Mouse (Mus musculus): ENCODE data around the gene Pllp. TPM values are rescaled to one million over a fixed set of nuclear protein-coding genes. Genes with fewer than 3 reads are reported as not detected.

Gene Pllp
- 10 to 100 TPM; 29.6 to 61.0 (median 49.6) TPM for total RNA-seq (2022)

DNA sequence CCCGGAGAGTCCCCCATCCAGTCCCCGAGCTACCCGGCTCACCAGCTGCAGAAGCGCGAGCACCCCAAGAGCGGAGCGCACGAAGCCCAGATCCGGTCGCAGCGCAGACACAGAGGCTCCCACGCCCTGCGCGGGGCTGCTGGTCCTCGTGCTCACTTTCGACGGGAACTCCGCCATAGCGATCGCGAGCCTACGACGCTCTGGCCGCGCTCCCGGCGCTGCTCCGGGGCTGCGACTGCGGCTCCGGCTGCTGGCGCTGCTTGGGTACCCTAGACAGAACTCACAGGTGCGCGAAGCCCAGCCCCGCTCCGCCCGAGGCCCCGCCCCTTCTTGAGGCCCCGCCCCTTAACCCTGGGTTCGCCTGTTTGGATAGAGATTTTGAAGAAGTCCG lies at the start of gene Pllp:
TSS of gene Pllp (minus strand) at position 285 of the 391 bp plus-strand sequence.
- DNase-seq (ENCODE audit: low spot score in 2 of 2), result no peak

DNA sequence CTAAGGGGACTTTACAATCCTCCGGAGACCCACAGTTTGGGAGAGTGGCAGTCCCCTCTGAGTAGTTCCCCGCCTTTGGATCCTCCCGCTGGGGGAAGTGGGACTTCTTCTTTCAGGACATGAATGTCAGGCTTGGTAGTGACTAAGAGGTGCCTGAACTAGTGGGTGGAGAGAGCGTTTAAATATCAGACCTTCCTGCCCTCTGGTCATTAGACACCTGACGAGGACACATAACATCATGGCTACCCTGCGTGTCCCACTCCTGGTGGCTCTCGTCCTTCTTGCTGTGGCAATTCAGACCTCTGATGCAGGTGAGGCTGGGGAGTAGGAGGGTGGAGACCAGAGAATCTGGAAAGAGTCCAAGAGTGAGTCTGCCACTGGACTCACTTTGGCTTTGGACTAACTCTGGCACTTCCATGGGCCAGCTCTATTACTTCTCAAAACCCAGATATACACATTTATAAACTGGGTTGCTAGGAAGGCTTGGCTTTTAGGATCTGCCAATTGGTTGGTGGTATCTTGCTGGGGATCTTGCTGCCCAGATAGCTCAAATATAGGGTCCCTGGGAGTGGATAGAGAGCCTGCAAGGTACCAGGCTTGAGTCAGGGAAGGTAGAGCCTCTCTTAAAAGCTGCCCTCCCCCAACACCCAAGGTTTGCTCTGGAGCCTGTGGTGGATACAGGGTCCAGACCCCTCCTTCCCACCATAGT lies 49.6 kb upstream of the Pllp start, which contains the start of gene Ccl22:
TSS of gene Ccl22 (plus strand) at position 115 of the 709 bp plus-strand sequence.
- DNase-seq (ENCODE audit: low spot score in 2 of 2), result no peak

DNA sequence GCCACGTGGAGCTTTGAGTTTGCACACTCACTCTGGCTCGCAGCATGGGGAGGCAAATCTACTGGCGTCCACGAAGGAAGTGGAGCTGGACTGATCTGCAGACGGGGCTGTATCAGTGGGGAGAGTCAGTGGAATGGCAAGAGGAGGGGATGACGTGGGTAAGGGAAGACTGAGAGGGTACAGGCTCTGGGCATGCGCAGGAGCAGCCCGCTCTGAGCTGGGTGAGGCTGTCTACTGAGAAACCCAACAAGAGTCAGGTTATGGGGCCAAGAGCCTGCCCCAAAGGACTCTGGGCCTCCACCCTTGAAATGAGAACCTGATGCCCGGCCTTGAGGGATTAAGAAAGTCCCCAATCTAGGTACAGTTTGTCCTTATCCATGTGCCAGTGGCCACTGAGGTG lies 48.9 kb upstream of the Pllp start:
- no peak for DNase-seq (ENCODE audit: low spot score in 2 of 2)

DNA sequence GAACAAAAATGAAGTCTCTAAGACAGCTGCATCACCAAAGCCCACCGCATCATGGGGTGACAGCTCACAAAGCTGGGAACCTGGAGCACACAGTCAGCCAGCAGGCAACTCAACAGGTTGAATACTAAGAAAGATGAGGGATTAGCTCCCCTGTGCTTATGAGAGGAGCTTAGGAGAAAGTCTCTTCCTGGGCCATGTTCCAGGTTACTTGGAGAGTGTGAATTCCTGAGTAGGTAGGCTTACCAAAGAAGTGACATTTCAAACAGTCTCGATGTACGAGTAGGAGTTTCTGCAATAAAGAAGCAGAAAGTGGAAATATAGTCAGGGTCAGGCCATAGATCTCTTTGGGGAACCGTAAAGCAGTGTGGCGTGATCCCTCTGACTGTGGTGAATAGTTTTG lies 48.4 kb upstream of the Pllp start:
- DNase-seq (ENCODE audit: low spot score in 2 of 2), result no peak

DNA sequence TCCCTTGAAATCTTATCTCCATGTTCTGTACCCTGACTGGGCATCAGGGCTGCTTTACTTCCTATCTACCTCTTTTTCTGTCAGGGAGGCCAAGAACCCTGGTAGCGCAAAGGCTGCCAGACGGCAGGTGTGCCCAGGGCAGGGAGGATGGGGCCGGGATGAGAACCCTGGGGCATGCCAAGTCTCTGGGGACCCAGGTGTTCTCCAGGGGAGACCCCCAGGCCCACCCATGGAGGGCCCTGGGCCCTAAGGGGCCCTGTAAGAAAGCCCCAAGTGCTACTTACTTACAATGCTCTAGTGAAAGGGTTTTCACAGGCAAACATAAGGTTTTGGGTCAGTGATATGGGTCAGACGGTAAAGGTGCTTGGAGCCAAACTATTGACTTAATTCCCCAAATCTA lies 45.6 kb upstream of the Pllp start:
- DNase-seq (ENCODE audit: low spot score in 2 of 2), result no peak

DNA sequence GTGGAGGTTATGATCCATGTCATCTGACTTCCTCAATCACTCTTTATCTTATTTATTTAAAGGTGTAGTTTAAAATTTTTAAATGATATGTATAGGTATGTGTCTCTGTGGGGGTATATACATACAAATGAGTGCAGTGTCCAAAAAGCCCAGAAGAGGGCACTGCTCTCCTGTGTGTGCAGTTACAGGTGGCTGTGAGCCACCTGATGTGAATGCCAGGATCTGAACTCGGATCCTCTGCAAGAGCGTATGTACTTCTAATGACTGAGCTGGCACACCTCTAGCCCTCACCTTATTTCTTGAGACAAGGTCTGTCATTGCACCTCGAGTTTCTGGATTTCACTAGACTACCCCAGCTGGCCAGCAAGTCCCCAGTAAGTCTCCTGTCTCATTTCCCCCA lies 44.5 kb upstream of the Pllp start:
- DNase-seq (ENCODE audit: low spot score in 2 of 2), result no peak

DNA sequence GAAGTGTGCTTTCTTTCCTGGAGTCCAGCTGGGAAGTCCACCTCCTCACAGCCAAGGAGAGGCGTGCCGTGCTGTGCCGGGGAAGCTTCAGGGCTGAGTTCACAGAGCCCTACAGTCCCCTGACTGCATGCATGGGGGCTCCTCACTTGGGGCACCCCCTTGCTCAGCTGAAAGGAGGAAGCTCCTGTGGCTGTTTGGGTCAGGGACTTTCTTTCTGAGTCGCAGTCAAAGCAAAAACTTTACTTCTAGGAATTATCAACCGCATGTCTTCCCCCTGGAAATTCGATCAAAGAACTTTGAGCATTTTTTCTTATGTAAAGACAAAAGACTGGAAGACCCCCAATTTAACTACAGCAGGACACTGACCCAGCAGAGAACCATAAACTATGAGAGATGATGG lies 43.8 kb upstream of the Pllp start:
- DNase-seq (ENCODE audit: low spot score in 2 of 2), result no peak

DNA sequence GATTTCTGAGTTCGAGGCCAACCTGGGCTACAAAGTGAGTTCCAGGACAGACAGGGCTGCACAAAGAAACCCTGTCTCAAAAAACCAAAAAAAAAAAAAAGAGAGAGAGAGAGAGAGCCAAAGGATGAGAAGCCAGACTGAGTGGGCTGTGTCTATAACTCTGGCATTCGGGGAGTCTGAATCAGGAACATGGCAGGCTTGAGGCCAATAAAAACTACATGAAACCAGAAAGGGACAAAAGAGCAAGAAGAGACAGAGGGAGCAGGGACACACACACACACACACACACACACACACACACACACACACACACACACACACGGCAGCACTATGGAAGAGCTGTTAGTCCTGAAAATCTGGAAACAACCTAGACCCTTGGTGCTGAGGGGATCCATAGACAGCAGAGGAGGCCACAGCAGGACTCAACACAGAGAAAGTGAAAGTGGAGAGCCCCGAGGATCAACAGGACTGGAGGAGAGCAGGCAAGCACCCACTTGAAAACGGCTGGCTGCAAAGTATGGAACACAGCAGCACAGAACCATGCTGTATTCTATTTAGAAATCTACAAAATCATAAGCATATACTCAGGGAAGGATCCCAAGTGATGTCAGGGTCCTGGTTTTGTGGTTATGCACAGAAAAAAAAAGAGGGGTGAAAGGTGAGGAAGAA lies 39.5 kb upstream of the Pllp start:
- no peak for DNase-seq (ENCODE audit: low spot score in 2 of 2)

DNA sequence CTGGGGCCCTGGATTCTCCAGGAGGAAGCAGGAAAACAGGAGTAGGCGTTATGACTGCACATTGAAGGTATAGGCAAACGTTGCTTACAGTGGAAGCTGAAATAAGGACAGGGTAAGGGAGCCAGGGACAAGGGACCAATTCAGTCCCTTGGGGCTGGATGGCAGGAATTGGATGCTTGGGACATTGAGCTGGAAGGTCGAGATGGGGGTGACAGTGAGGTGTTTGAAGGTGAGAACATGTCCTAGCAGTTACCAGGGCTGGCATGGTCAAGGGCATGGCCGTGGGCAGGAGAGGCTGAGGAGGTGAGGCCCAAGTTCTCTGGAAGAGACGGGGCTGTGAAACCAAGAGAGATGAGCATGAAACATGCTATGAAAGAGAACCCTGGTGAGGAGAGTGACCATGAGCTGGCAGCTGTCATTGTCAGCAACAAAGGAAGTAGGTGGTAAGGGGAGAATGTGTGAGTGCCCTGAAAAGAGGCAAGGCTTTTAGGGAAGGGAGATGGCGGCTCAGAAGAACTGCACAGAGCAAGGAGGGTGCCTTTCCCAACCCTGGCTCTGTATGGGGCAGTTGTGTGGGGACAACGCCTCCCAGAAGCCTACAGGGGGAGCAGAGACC lies 38.8 kb upstream of the Pllp start:
- DNase-seq (ENCODE audit: low spot score in 2 of 2), result no peak

DNA sequence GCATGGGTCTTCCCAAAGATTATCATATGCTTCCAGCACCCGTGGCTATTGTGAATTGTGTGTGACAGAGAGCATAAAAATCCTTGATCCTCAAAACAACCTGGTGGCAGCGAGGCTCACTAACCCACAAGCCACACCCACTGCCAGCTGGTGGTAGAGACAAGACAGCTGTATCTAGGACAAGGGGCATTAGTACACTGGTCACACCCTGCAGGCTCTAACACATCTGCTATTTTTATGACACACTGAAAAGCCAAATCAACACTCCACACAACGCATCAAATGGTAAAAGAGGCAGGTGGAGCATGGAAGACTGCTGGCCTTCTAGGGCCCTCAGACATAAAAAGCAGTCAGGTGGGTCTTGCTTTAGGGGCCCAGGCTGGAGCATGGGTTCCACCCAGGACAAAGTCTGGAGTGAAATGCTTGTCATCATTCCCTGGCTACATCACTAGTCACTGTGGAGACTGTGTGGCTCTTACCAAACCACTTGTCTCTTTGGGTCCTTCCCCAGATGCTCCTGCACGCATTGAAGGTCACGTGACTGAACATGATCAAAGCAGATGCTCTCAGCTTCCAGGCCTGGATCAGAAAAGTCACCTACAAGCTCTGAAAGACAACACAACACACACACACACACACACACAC lies 37.9 kb upstream of the Pllp start:
- no peak for DNase-seq (ENCODE audit: low spot score in 2 of 2)

DNA sequence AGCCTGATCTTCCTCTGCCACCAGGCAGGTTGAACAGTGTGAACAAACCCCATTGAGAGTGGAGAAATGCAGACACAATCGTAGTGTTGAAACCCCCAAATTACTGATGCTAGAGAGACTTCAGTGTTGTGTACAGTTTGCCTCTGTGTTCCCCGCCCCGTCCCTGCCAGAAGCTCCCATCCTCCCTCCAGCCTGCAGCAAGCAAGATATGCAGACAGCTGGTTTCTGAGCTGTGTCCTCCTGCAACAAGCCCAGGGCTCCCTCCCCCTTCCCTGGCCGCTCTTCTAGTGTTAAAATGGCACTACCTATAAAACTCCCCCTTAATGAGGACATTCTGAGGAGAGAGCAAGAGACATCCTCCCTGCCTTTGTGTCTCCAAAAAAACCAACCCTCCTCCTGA lies 33.2 kb upstream of the Pllp start:
- no peak for DNase-seq (ENCODE audit: low spot score in 2 of 2)

DNA sequence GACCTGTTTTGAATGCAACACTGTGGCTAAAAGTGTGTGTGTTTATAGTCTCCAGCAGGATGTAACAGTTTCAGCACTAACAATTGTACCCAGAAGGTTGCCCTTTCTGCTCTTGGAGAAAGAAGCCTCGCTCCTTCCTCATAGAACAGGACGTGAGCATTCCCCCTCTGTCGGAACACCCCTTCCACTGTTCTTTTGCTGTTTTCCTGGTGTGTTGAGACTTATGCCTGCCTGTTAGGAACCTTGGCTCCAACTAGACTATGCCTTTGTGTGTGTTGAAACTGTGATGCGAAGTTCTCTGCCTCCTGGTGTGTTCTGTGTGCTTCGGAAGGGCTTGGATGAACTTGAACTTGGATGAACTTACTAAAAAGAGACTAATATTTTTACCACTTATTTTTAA lies 29.9 kb upstream of the Pllp start:
- DNase-seq (ENCODE audit: low spot score in 2 of 2), result no peak

DNA sequence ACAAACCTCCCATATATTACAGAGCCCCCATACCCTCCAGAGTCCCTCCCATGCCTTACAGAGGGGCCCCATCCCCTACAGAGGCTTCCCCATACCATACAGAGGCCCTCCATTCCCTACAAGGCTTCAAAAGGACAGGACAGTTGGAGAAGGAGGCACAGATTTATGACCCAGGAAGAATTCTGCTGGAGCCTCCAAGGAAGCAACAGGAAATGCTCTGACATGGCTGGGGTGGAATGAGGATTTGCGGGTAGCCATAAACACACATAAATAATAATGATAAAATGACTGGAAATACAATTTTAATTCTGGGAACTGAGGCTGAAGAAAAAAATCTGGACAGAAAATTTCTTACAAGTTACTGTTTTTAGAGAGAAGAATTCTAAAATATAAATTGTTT lies 20.8 kb upstream of the Pllp start:
- DNase-seq (ENCODE audit: low spot score in 2 of 2), result no peak

DNA sequence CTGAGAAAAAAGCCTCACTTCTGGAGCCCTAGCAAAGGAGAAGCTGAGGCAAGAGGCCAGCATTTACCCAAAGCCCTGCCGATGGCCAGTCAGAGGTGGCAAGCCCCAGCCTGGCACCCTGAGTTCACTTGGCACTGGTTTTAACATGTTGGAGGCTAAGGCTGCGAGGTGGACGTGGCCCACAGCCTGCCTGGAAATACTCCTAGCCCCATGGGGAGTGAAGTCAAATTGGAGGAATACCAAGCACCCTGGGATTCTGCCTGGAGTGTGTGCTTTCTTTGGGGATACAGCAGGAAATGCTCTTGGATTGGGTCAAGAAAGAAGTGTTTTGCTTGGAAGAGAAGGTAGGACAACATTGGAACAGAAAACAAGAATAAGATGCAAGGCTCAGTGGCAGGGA lies 19.8 kb upstream of the Pllp start:
- no peak for DNase-seq (ENCODE audit: low spot score in 2 of 2)

DNA sequence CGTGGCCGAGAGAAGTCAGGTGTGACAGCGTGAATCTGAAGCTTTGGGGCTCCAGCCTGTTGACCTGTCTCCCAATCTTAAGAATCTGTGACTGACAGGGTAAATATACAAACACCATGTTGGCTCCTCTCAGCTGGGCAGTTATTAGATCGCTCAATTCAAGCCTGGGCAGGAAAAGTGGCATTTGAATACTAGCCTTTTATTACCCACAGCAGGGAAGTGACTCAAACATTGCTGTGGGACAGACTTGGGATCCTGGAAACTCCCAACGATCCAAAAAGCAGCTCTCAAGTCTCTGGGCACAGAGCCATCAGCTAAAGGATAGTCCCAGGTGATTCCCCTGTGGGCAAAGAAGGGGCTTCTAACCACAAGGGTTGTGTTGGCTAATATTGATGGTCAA lies 18.5 kb upstream of the Pllp start:
- DNase-seq (ENCODE audit: low spot score in 2 of 2), result no peak

DNA sequence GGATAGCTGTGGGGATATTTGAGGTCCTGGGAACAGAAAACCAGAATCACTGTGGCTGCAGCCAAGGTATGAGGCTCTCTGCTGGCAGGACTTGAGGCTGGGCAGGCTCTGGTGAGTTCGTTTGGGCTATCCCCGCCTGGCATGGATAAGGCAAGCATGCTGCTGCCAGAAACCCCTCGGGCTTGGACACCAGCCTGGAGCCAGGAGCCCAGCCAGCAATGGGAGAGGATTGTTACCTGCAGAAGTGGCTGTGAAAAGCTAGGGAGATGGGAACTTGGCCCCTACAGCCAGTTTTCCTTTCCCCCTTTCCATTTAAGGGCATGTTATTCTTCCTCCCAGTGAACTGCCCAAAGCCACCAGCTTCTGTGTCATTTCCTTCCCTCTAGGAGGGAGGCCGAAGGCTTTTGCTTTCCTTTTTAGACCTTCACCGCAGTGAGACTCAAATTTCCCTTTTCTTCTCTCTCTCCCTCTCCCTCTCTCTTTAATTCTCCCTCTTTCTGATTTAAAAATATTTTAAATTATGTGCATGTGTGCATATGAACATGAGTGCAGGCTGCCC lies 15.2 kb upstream of the Pllp start:
- DNase-seq (ENCODE audit: low spot score in 2 of 2), result peak in 1 of 2 experiments; percentile 24

DNA sequence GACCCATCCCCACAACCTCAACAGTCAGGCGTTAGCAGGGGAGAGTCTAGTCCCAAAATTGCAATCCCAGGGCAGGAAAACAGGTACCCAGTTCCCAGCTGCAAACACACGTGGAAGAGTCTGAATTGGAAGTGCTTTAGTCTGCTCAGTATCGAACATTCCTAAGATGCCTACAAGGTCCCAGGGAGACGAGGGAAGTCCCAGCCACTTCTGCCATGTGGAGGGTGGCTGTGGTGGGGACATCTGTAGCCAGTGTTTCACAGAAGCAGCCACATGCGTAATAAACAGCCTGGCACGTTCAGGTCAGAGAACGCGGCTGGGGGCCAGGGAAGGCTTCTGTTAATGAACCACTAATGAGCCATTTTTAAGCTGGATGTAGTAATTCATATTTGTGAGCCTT lies 14.3 kb upstream of the Pllp start:
- DNase-seq (ENCODE audit: low spot score in 2 of 2), result no peak

DNA sequence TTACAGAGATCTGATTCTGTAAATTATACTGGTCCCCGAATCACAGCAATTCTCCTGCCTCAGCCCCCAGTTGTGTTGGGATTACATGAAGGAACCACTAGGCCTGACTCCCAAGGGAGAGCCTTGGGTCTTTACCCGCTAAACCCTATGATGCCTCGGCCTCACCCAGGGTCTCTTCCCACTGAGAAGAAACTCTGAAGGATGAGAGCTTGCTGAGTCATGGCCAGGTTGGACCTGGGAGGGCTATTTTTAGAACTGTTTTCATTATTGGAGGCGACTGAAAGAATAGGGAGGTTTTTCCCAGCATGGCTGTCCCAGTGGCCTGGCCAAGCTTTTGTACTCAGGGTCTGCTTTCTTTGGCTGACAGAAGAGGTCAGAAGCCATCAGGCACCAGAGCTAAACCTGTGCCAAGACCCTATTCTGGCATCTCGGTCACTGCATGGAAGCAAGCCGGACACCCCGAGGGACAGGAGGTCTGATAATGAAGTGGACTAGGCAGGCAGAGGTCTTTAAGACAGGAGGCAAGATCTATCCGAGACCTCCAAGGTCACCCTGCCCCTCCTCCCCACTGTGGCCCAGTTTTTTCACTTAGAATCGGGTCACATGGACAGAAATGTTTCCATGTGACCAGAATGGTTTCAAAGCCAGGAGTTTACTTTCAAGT lies 10.8 kb upstream of the Pllp start:
- no peak for DNase-seq (ENCODE audit: low spot score in 2 of 2)

DNA sequence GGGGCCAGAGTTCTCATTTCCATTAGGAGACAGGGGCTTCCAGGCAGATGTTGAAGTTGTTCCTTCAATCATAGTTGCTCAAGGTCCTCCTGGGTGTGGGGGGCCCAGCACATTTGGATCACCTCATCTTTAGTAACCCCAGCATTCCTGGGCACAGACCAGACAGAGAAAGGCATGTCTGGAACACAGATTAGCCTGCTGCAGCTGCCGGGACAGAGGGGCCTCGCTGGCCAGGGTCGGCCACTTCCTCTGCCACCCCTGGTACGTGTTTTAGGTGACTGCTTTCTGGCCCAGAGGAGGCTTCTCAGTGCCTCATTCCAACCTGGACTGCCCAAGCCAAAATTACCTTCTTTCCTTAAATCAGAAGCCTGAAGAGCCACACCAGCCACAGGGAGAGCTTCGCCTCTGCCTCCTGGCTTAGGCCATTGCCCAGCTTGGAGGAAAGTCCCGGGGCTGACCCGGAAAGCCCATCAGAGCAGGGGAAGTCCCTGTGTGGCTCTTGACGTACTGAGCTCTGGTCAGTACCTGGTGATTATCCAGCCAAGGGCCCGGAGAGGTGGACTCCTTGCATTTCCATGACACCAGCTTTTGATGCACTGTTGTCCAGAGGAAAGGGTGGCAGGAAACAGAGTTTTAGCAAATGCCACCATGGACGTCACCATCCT lies 9.6 kb upstream of the Pllp start:
- DNase-seq (ENCODE audit: low spot score in 2 of 2), result no peak

DNA sequence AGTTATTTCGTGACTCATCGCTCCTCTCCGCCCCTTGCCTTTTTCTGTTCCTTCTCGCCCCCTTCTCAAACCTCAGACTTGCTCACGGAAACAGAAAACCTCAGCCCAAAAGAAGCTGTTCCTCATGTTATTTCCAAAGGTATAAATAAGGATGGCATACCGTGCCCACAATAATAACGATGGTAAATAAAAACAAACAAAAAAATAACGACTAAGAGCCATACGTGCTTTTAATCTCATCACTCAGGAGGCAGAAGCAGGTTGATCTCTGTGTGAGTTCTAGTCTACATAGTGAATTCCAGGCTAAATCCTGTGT lies 8.5 kb upstream of the Pllp start:
- DNase-seq (ENCODE audit: low spot score in 2 of 2), result no peak
